Mouse (Mus musculus) cerebellum, postnatal 25 days (tissue): ENCODE measurements around the gene Adgrf5.

Experiments
- DNase-seq, 2 experiments: peaks; one replicate each; pipeline ENCODE4 v3.0.0; 2021; ENCODE audit warnings: mixed read lengths in 2 of 2

Gene Adgrf5

DNA sequence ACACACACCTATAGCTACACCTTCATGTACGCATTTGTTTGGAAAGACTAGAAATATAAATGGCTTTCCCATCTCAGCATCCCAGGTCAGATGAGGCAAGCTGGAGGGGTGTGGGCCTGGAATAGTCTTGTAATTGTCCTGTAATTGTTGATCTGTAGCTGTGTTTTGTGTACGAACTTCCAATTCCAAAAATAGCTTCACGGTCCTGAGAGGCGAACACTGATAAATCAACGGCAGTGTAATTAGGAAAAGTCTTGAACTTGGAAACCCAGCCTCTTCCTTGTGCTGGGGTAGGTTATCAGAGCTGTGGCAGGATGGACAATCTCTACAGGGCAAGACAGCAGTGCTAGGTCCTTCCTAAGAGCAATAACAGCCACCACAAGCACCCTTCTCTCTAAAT lies 18.5 kb downstream of the Adgrf5 start:
- DNase-seq, result no peak

DNA sequence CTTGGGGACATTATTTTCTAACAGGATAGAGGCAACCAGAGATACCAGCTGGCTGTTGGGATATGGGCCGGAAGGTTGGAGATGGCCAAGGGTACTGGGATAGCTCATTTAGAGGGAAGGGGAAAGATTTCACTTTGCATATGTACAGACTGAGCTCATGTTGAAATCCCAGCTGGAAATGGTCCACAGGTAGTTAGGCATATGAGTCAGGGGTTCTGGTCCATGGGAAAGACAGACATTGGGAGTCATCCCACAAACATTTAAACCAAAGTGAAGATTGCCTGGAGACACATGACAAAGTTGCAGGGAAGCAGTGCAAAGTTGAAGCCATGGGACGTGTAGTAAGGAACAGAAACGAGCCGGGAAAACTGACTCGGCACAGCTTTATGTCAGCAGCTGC lies 26.1 kb downstream of the Adgrf5 start:
- DNase-seq, result no peak

DNA sequence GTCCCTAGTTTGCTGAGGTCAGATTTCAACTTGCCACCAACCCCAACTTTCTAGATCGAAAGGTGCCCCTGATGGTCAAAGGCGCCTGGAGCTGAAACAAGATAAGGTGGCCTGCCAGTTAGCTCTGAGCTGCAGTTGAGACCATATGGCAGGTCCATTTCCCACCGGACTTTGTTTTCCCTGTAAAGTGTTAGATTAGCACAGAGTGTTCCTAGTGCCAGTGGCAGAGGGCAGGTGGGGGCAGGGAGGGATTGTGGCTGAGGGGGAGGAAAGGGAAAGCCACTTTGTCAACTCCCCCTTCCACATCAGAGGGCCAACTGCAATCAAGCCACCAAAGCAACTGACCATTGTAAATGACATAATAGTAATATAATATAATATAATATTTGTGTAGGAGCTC lies 26.9 kb downstream of the Adgrf5 start:
- DNase-seq, result no peak

DNA sequence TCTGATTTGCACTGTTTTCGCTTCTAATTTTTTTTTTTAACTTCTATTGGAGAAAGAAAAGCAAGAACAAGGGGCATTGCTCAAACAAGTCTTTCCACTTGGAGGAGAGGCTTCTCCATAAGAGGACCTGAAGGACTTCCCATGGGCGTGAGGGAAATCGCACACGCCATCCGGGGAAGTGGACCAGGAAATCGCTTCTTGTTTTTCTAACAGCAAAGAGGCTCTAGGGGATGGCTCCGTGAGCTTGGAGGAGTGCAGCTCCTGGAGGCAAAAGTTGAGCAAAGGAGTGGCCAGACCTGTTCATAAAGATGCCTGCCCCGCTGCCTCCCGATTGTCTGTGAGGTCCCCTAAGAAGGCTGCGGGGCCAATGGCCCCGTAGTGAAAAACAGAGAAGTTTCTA lies 29.0 kb downstream of the Adgrf5 start:
- no peak for DNase-seq

DNA sequence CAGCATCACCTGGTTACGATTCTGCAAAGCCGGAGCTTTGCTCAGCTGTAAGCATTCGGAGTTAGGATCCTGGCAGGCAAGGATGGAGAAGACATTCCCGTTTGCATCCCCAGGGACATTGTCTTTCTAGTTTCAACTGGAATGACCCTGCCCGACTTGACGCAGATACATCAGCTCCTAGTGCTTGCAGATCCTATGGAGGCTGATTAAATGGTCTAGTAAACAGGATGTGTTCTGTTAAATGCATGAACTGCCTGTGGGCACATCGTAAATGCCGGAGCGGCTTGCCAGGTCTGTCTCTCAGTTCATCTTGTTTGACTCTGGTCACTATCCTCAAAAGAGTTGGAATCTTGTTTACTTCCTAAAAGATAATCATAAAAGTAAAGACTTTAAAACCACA lies 31.9 kb downstream of the Adgrf5 start:
- DNase-seq, result no peak

DNA sequence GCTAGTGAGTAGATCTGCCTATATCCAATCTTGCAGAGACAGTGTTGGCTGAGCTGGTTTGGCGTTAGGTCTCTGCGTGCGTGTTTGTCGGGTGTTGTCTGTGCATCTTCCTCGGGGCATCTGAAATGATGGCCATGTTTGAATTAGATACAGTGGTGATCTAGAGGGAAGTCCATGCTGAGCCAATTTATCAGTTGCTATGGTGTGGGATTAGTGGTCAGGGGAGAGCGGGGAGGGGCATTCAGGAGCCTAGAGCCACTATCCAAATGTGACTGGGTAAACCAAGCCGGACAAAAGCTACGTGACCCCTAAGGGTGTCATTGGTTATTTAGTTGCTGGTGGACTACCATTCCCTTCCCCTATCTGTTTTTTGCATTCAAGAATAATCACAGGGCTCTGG lies 33.4 kb downstream of the Adgrf5 start:
- no peak for DNase-seq

DNA sequence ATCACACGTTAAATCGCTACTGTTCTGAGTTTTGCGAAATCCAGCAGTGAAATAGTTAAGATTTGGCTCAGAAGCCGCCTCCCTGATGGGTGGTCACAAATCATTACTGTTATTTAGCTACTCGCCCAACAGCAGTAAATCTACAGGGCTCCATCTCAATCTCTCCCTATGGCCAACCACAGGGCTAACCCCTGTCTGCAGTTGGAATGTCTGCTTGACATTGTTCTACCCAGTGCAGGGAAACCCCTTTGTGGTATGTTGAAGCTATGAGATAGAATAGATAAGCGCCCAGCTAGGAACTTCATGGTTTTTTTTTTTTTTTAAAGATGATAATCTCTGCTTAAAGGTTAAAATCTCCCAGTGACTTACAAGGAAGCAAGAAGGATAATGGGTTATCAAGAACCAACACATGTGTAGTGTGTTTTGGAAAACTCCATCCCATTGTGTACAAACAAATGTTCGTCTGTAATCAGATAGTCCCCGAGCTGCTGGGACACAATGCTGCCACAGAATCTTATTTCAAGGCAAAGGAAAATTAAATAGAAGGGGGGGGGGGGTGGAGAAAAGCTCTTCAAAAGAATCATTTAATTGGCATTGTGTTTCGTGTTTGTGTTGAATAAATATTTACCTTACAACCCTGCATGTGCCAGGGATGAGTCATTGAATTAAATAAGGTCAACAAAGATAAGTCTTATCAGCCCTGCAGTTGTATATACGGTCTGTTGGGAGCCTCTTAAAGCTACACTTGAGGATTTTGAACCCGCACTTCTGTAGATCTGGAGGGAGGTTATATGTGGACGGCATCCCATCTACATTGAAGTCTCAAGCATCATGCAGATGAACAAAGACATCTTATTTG lies 35.4 kb downstream of the Adgrf5 start:
- no peak for DNase-seq

DNA sequence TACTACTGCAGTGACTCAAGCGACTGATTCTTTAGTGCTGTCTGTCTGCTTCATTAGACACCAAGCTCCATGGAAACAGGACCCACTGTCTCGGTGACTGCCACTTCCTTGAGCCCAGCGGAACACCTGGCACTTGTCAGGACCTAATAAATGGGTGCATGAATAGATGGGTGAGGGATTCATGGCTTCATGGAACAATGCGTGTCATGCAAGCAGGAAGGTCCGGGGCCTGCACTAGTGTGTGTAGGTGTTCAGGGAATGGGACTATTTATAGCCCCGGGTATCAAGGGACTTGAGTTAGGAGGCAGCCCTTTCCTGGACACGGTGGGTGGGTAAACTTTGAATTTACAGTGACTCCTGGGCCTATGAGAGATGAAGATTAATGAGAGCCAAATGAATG lies 38.4 kb downstream of the Adgrf5 start:
- no peak for DNase-seq

DNA sequence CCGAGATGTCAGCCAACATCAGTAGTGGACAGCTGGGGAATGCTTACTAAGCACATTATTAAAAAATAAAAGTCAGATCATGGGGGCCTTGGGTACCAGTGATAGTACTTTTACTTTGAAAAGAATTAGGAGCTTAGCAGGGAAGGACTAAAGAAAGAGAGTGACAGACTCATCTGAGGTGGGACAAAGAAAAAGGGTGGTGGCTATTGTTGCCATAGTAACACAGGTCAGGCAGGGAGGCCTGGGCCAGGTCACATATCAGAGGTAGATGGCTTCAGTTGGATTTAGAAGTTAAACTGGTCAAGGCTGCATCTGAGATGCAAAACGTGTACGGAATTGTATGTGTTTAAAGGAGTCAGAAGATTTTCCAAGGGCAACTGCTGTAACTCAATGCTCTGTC lies 38.9 kb downstream of the Adgrf5 start:
- DNase-seq, result no peak

DNA sequence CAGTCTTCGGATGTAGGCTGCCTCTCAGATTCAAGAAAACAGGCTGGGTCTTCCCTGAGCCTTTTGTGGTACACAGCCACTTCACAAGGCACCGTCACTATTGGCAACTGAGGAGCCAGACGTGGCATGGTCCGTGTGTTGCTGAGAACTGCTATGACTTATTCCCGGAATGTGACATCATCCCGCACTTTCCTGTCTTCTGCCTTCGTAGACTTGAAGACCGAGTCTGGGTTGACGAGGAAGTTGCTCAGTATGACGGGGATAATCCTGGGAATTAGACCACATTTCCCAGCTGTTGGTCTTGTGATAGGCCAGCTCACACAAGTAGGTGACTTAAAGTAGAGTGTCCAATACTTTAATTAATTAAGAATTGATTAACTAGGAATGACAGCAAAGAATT lies 40.2 kb downstream of the Adgrf5 start:
- DNase-seq, result no peak

DNA sequence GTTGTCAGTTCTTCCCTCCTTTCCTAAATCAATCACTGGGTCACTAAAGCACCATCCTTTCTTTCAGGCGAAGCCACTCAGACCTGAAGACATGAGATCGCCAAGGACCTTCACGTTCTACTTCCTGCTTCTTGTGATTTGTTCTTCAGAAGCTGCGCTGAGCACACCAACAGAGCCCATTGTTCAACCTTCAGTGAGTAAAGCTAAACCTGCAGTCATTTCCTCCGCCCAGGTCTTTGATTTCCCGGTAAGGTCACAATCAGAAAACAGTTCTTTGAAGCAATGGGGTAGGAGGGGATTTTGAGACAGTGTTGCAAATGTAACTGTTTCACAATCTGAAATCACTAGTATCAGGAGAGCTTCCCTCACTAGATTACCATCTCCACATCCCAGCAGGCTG lies 43.6 kb downstream of the Adgrf5 start:
- no peak for DNase-seq

DNA sequence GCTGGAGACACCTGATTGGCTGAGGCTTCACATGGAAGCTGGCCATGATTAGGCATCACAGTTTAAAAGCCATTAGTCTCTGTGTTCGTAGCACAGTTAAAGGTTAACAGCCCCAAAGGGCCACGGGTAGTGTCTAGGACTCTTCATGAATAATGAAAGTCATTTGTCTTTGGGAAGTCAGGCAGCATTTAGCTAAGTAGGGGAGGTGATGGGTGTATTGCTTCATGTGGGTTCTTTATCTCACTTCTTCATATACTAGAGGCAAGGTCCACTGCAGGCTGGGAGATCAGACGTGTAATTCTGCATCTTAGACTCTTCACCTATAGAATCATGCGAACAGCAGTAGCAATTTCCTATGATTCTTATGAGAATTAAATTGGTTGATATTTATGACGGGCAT lies 44.2 kb downstream of the Adgrf5 start:
- DNase-seq, result no peak

DNA sequence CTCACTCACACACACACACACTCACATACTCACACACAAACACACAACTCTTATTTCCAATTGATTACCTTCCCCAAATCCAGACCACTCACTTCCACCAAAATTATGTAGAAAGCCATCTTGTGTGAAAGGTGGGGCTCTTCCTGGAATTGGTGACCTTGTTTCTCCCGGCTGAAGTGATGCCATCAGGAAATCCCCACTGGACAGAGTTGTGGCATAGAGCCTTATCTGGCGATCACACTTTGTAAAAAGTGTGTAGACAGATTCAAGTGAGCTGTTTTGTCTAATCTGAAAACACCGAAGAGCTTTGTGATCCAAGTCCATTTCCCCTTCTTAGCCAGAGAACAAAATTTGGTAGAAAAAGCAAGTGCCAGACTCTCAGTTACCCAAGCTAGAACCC lies 46.1 kb downstream of the Adgrf5 start:
- DNase-seq, result no peak

DNA sequence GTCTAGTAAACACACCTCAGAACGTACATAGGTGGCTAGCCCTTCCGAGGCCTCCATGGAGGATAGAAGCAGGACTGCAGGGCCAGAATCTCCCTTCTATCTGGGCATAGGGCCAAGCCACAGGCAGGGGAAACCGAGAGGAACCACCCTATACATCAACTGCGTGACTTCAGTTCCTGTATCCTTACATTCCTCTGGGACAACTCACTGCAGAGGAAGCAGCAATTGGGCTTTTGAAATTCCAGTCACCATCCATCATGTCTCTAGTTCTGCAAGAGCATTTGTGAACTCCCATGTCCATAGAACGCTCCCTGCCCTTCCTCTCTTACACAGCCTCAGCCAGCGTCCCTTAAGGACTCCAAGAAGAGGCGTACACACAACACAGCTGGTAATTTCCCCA lies 47.3 kb downstream of the Adgrf5 start:
- DNase-seq, result no peak

DNA sequence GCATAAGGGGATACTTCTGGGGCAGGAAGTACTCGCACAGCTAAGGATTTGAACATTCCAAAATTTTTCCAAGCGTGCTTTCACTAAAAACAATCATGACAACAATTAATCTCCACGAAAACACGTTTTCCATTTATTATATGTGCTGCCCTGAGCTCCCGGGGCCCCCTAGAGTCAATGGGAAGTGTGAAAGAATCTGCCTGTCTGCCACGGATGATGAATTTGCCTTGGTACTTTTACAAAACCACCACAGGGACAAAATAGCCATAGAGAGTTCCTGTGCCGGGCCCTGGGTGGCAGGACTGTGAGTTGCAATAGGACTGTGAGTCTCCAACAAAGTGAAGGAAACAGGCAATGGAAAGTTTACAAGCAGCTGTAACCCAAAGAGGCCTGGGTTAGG lies 52.9 kb downstream of the Adgrf5 start:
- no peak for DNase-seq

DNA sequence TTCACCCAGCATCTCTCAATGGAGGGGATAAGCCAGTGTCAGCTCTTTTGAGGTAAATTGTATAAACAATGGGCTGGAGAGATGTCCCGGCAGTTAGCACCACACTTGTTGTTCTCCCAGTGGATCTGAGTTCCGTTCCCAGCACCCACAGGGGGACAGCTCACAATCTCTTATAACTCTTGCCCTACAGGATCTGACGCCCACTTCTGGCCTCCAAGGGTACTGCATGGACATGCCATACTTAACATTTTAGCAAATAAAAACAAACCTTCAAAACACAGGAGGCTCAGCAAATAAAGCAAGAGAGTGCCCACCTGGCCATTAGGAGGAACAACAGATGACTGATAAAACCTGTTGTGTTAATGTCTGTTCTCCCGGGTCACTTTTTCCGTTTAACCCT lies 59.0 kb downstream of the Adgrf5 start:
- no peak for DNase-seq

DNA sequence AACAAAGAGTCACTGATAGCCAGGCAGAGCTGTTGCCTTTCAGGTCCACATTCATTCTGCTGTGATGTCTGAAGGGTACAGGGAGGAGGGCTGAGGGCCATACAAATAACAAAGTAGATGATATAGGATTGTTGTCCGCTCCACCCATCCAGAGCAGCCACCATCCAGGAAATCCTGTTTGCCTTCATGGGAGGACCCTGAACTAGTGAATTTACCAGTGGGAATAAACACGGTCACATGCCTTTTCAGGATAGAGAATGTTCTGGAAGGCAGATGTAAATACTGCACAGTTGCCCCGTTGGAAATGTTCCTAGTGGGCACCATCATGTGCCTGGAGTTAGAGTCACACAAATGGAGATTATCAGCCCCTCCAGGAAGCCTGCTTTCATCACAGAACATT lies 60.1 kb downstream of the Adgrf5 start:
- no peak for DNase-seq

DNA sequence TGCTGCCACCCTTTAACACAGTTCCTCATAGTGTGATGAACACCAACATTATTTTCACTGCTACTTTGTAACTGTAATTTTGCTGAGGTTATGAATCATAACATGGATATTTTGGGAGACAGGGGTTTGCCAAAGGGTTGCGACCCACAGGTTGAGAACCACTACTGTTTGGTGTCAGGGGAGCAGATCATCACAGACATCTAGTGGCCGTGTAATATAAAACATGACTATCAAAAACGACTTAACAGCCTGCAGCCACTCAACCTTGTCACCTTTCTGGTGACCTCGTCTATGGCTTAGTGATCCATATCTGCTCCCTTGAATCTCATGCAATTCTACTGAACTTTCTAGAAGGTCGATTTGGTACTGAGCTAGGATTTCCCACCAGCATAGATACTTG lies 63.7 kb downstream of the Adgrf5 start:
- DNase-seq, result no peak

DNA sequence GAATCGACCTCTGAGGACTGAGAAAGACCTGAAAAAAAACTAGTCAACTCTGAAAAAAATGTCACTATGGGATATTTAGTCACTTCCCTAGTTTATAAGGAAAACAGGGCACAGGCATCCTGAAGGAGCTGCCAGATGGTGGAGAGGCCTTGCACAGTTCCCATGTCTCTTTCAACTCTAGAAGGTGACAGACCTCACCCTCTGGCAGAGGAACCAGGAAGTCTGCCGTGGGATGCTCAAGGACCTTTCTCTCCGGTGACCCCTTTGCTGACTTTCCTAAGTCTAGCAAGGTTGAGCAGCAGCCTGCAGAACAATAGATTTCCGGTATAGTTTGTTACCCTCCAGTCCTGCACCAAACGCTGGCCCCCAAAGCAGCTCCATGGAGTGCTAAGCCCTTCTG lies 71.4 kb downstream of the Adgrf5 start:
- DNase-seq, result no peak

DNA sequence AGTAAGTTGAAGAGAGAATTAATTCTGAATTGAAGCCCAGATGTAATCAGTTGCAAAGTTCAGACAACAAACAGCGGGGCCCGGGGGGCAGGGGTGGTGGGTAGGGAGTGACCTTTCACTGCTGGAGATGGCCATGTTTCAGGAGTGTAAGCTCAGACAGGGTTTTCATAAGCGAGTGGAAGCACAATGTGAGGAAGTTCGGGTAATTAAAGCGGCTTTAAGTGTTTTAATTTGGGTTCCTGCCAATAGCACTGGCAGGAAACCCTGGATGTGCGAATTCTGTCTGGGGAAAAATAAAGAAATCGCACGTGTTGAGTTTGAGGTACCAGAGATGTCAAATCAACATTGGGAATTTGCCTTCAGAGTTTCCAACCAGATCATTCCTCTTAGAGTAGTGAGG lies 74.2 kb downstream of the Adgrf5 start:
- DNase-seq, result no peak

DNA sequence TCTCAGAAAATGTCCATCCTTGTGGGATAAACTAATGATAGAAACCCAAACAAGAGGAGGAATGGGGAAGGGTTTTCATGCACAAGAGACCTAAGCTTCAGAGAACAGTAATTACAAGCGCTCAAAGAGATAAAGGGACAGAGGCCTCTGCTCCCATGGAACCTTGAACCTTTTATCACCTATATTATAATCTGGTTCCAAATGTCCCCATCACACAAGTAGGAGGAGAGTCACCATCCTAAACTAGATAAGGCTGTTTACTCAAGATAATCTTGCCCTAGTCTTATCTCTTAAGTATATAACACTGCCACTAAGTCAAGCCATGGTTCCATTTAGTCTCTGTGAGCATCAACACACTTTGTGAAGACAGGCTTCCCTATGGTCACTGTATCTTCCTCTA lies 91.0 kb downstream of the Adgrf5 start:
- no peak for DNase-seq

DNA sequence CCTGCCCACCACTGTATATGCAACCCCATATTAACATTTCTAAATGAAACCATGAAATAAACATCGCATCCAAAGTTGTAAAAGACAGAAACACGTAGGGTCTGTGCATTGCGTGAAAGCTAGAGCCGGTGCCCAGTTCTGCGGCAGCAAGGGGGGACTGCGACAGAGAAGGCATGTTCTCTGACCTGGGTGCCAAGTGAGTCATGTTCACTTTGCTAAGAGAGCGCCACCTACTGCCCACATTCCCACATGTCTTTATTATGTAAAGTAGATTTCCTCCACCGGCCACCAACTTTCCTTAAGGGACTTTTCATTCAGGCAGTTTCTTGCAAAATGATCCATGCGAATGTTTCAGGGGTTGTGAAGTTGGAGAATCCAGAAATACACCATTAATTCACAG lies 98.3 kb downstream of the Adgrf5 start:
- peak; percentile 58 to 80 for DNase-seq

DNA sequence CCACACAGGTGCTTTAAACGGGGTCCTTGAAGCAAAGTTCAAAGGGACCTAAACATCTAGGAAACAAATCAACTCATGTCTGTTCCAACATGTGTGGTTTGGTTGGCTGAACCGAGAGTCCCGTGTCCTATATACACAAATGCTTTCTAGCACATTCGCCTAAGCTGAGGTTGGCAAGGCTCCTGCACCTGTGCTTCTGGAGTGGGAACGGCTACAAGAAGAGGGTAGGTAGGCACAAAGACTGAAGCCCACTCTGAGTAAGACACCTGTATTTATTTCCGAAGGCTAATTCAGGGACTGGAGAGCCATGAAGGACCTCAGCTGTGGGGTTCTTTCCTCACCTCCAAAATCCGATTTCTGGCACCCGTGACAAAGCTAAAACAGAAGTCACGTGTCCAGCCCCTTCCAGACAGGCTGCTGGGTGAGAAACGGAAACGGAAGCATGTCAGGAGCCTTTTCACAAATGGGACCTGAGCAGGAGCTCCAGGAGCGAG lies 99.5 kb downstream of the Adgrf5 start:
- no peak for DNase-seq

DNA sequence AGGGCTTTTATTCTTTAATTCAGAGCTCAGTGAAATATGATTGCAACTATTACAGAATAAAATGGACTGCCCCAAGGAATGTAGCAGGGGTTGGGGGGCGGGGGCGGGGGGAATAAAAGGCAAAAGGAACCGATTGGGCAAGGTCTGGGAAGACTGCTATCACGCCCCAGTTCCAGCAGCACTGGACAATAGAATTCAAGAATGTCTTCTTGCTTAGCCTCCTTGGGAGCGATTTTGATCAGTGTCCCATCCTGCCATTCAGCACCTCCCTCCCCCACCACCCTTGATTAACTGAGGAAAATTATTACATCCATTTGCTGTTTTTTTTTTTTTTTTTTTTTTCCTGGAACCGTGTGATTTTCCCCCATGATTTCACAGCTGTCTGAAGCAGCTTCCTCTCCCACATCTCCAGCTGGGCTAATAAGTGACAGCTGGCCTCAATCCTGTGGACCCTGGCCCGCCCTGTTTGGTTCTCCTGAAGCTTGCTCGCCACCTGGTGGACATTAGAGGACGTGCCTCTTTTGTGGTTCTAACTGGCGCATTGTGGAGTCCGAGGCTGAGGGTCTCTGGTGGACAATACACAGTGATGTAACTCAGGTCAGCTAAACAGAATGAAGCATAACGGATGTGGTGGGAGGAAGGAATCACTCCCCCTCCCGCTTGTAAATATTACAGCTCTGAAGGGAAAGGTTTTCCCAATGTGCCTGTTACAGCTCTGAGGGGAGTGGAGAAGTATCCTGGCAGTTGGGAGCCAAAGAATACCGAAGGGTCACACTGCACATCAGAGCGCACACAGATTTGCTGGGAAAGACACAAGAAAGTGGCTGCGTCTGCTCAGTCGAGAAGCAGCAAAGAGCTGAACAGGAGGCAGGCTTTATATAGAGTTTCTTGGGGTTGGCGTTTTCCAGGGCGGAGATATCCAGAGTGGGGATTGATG lies 100.3 kb downstream of the Adgrf5 start:
- peak; percentile 55 to 77 for DNase-seq
